9 mouse cellular contexts compared by ENCODE assay signal in genomic region chr11:49961098-49961740, GRCm38 (mm10). TPM values are rescaled to one million over a fixed set of nuclear protein-coding genes. Genes with fewer than 3 reads are reported as not detected.
A peak's percentile ranks its signal among the peaks of the same experiment; 100 is the strongest.
DNase-seq lines count a peak whose midpoint lies in the region; ATAC-seq and TF ChIP-seq lines count a peak whose summit lies in the region.
"Had no signal": no experiment of that assay in that cellular context is flagged by ENCODE, and none has a peak within 500 bp of the region (broad histone marks: within the 10 kb centered on the region; RNA-seq: fewer than 3 reads in every experiment).

No protein-coding gene starts in this region.

- DNase-seq in CD4-positive, CD25-positive, alpha-beta regulatory T cell, adult 2 months (ENCODE audit: low read depth, low spot score) = peak; percentile 82
- peak; percentile 81 for DNase-seq in NIH3T3 (ENCODE audit: low read depth)
- DNase-seq in layer of hippocampus, adult 2 months (ENCODE audit: low spot score in 2 of 2) = peak; percentile 22 to 74
- peak; percentile 71 to 79 for DNase-seq in right cerebral cortex, adult 2 months (ENCODE audit: low spot score in 2 of 2)

- H3K4me1 ChIP-seq in heart, embryonic 12.5 days (replicated peaks) = peaks cover 10% of the 10 kb centered on the region
- H3K4me1 ChIP-seq in megakaryocyte, embryonic 14.5 days = peaks cover 7% of the 10 kb centered on the region; the same call in 1 of the 2 replicates
- H3K4me1 ChIP-seq: limb, embryonic 12.5 days had no signal

- H3K4me3 ChIP-seq in heart, embryonic 12.5 days = no peak overlapping the region
- H3K4me3 ChIP-seq in layer of hippocampus, adult 2 months = no peak overlapping the region
- H3K4me3 ChIP-seq in megakaryocyte, embryonic 14.5 days (replicated peaks) = peak overlapping the region; percentile 16
- H3K4me3 ChIP-seq: limb, embryonic 12.5 days had no signal

- peaks cover 49% of the 10 kb centered on the region for H3K27me3 ChIP-seq in heart, embryonic 12.5 days (replicated peaks)
- H3K27me3 ChIP-seq in megakaryocyte, embryonic 14.5 days (replicated peaks) = peaks cover 67% of the 10 kb centered on the region

- H3K9me3 ChIP-seq in heart, embryonic 12.5 days (replicated peaks) = no peaks in the 10 kb centered on the region
- 0 out of 2 replicates have a peak, but pooled peaks cover 2% of the 10 kb centered on the region for H3K9me3 ChIP-seq in megakaryocyte, embryonic 14.5 days
- H3K9me3 ChIP-seq: limb, embryonic 12.5 days had no signal

- no peak overlapping the region for H3K4me2 ChIP-seq in heart, embryonic 12.5 days
- H3K4me2 ChIP-seq: limb, embryonic 12.5 days had no signal

- TF ChIP-seq CTCF in layer of hippocampus, adult 2 months (conservative IDR thresholded peaks at IDR 0.05) = peak; percentile 93

- no peak overlapping the region for H3K27ac ChIP-seq in heart, embryonic 12.5 days (ENCODE audit: poor library complexity, severe bottlenecking)
- no peak overlapping the region for H3K27ac ChIP-seq in layer of hippocampus, adult 2 months
- H3K27ac ChIP-seq: limb, embryonic 12.5 days had no signal

- WGBS in heart, embryonic 12.5 days = 39% methylated on average over 10 of the region's 10 CpGs

- no peaks in the 10 kb centered on the region for H3K36me3 ChIP-seq in heart, embryonic 12.5 days
- H3K36me3 ChIP-seq in megakaryocyte, embryonic 14.5 days (replicated peaks; ENCODE audit: low read length) = no peaks in the 10 kb centered on the region
- H3K36me3 ChIP-seq: limb, embryonic 12.5 days had no signal

- H3K9ac ChIP-seq in heart, embryonic 12.5 days = no peak overlapping the region
- H3K9ac ChIP-seq: limb, embryonic 12.5 days had no signal

- no peak for ATAC-seq in CD4-positive, CD25-positive, alpha-beta regulatory T cell, adult 4 months
- ATAC-seq in common myeloid progenitor, adult 5-6 weeks (replicated peaks; ENCODE audit: low read depth, poor library complexity, severe bottlenecking) = peak; percentile 81
- peak; percentile 26; the same call in 1 of the 2 replicates for ATAC-seq in heart, embryonic 12.5 days (ENCODE audit: insufficient number of reproducible peaks, low FRiP score)

RNA-seq across cellular contexts. Expression of gene Rasgef1c, which starts 59.6 kb away (rescaled TPM):
- under 1 TPM; 0.35 to 0.39 TPM for polyA plus RNA-seq in CD4-positive, CD25-positive, alpha-beta regulatory T cell, adult 4 months (2017; shearing (Covaris generic))
- 0.59 and 0.68 TPM in 2 replicates for total RNA-seq in common myeloid progenitor, adult 5-6 weeks (2017)
- 0.18 and 0.19 TPM in 2 replicates for polyA plus RNA-seq in heart, embryonic 12.5 days (2016; fragmentation: Nextera tagmentation; extraction: Ambion mirVana)
- total RNA-seq in layer of hippocampus, adult 2 months (2021) = 1 to 10 TPM; 1.5 to 1.9 TPM
- not detected in 2 replicates for polyA plus RNA-seq in megakaryocyte, embryonic 14.5 days (2012; ENCODE audit: insufficient read depth, low replicate concordance)
